Mouse (Mus musculus): ENCODE measurements around the gene Emc10.

GRCm38 (mm10) chr7:44538756-44539624 is 42.7 kb upstream of the Emc10 start:
- TF ChIP-seq CTCF (IDR thresholded peaks at IDR 0.05 in 2 of 3, conservative IDR thresholded peaks at IDR 0.05 in 1 of 3; ENCODE audit: control insufficient read depth in 1 of 3, insufficient read depth in 1 of 3, low read depth in 2 of 3, low read length in 3 of 3, poor library complexity in 1 of 3, severe bottlenecking in 1 of 3) = no peak
- no peak for TF ChIP-seq ETS1 (IDR thresholded peaks at IDR 0.05; ENCODE audit: low read depth, low read length)
- TF ChIP-seq POLR2A (IDR thresholded peaks at IDR 0.05; ENCODE audit: control insufficient read depth in 1 of 2, insufficient read depth in 1 of 2, low read depth in 1 of 2, low read length in 2 of 2, poor library complexity in 1 of 2) = no peak
